Mouse (Mus musculus) liver, postnatal 0 days (tissue): ENCODE measurements around the gene Lck.

Experiments used
- CTCF ChIP-seq: sonication (generic); IDR thresholded peaks from 2 replicates; pipeline ENCODE4 v1.5.1; 2016; ENCODE audit warnings: antibody characterized with exemption, low read depth
- EP300 ChIP-seq: IDR thresholded peaks from 2 replicates; pipeline ENCODE4 v1.6.1; 2016; ENCODE audit warnings: antibody characterized with exemption, low read depth, mild to moderate bottlenecking

DNA sequence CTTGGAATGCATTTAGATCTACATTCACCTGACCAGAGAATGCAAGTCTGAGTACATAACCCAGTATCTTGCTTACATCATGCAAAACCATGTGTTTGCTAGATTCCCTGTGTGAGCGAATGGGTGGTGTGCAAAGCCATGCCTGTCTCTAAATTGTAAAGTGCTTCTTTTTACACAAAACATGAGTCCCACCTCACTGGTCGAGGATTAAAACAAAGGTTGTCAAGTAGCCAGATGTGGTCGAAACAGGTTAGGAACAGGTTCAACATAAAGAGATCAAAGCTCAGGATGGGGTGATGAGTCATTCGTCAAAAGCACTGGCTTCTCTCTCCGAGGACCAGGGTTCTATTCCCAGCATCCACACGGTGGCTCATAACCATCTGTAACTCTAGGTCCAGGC, 8.3 kb downstream of the Lck start:
- no peak for TF ChIP-seq CTCF
- TF ChIP-seq EP300 = no peak
